Mouse (Mus musculus) WW6 (cell line): ENCODE data around the gene Gm47955.
"Not testable (repeated sequence)": the region's sequence is repeated elsewhere in the genome, so short reads cannot be mapped to it uniquely, and the experiment has no call there.

ENCODE experiments used
- DNase-seq: peaks from one replicate; pipeline ENCODE4 v3.0.0-alpha.2; 2013; ENCODE audit warnings: low read depth, low spot score

The Gm47955 gene

GRCm38 (mm10) chr1:82959870-82960385 lies at the start of gene Gm47955:
Gene Gm47955 (plus strand): TSS chr1:82960286.
- DNase-seq = peak; percentile 9

- DNase-seq = no peak
These were observed 47.1 kb upstream of the Gm47955 start, which contains the start of gene A030005L19Rik for GRCm38 (mm10) chr1:82913025-82913424. Gene A030005L19Rik (plus strand): TSS chr1:82913325.

GRCm38 (mm10) chr1:82913434-82913833 lies 46.7 kb upstream of the Gm47955 start:
- DNase-seq = not testable (repeated sequence)

- DNase-seq = no peak
These were observed 35.4 kb upstream of the Gm47955 start, which contains the start of gene A030014E15Rik for GRCm38 (mm10) chr1:82924650-82925049. Gene A030014E15Rik (plus strand): TSS chr1:82924917.

GRCm38 (mm10) chr1:82930558-82930957 lies 29.5 kb upstream of the Gm47955 start:
- not testable (repeated sequence) for DNase-seq

GRCm38 (mm10) chr1:82931326-82931725 lies 28.8 kb upstream of the Gm47955 start, which contains the start of gene Gm6217:
Gene Gm6217 (minus strand): TSS chr1:82931399.
- DNase-seq = not testable (repeated sequence)

GRCm38 (mm10) chr1:82938666-82939065 lies 21.4 kb upstream of the Gm47955 start:
- no peak for DNase-seq

- DNase-seq = not testable (repeated sequence)
These were observed 17.6 kb upstream of the Gm47955 start for GRCm38 (mm10) chr1:82942505-82942904.

GRCm38 (mm10) chr1:82943295-82943694 lies 16.8 kb upstream of the Gm47955 start, which contains the start of gene A030003K21Rik:
Gene A030003K21Rik (minus strand): TSS chr1:82943388.
- not testable (repeated sequence) for DNase-seq

- not testable (repeated sequence) for DNase-seq
These were observed 14.1 kb upstream of the Gm47955 start for GRCm38 (mm10) chr1:82946029-82946428.

GRCm38 (mm10) chr1:82948601-82949000 lies 11.5 kb upstream of the Gm47955 start:
- no peak for DNase-seq

GRCm38 (mm10) chr1:82955913-82956312 lies 4.2 kb upstream of the Gm47955 start, which contains the start of gene Gm7544:
Gene Gm7544 (minus strand): TSS chr1:82956013.
- DNase-seq = not testable (repeated sequence)

GRCm38 (mm10) chr1:82966413-82966812 lies 6.3 kb downstream of the Gm47955 start:
- no peak for DNase-seq

GRCm38 (mm10) chr1:82972046-82972445 lies 12.0 kb downstream of the Gm47955 start:
- no peak for DNase-seq

GRCm38 (mm10) chr1:82973244-82973643 lies 13.2 kb downstream of the Gm47955 start:
- no peak for DNase-seq

GRCm38 (mm10) chr1:82973901-82974300 lies 13.8 kb downstream of the Gm47955 start:
- no peak for DNase-seq

GRCm38 (mm10) chr1:82974342-82974741 lies 14.3 kb downstream of the Gm47955 start:
- DNase-seq = no peak

GRCm38 (mm10) chr1:82975750-82976149 lies 15.7 kb downstream of the Gm47955 start:
- no peak for DNase-seq

- no peak for DNase-seq
These were observed 17.8 kb downstream of the Gm47955 start for GRCm38 (mm10) chr1:82977840-82978239.

- no peak for DNase-seq
These were observed 26.7 kb downstream of the Gm47955 start for GRCm38 (mm10) chr1:82986738-82987137.

- DNase-seq = peak; percentile 11
These were observed 27.6 kb downstream of the Gm47955 start for GRCm38 (mm10) chr1:82987530-82988198.

GRCm38 (mm10) chr1:82991062-82991461 lies 31.0 kb downstream of the Gm47955 start:
- DNase-seq = no peak

- no peak for DNase-seq
These were observed 31.5 kb downstream of the Gm47955 start for GRCm38 (mm10) chr1:82991596-82991995.
